Mouse (Mus musculus) heart, postnatal 14 days (tissue): Measurements from ENCODE around the gene Crebrf. TPM values are rescaled to one million over a fixed set of nuclear protein-coding genes. Genes with fewer than 3 reads are reported as not detected.

Source experiments
- DNase-seq, 2 experiments: peaks; one replicate each; pipeline ENCODE4 v3.0.0; 2021 to 2022
- intact Hi-C: fragments of 180-260 bp; cut with DNase I; formaldehyde crosslinking; loops from one replicate; pipeline ENCODE4 v1.15.1; 2025
- total RNA-seq, 2 experiments: library from RNA; stranded (reverse); gene quantifications; 2 replicates each; pipeline ENCODE4 v1.2.3; 2021

Gene Crebrf
- total RNA-seq, 2 experiments from 2014 or later = 44.5 to 49.6 TPM

- DNase-seq = no peak
- intact Hi-C loops = no loop called here
Observed at GRCm38 (mm10) chr17:26802886-26803285, 87.4 kb downstream of the Crebrf start.

- no peak for DNase-seq
- intact Hi-C loops = no loop called here
Observed at GRCm38 (mm10) chr17:26812607-26813006, 97.2 kb downstream of the Crebrf start.

DNA sequence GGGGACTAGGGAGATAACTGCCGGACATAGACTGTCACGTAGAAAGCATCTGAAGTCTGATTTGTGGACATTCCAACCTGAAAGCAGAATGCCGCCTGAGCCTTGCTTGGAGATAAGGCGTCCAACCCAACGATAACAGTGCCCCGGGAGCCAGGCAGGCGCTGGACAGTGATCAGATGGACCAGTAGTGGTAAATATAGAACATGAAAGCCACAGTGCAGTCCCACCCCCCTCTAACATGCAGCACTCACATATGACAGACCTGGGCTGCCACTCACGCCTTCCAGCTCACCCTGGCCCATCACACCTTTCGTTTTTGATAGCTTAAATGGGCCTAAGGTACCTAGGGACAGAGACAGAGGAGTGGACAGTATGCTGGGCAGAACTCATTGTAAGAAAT, 98.0 kb downstream of the Crebrf start:
- intact Hi-C loops = no loop called here
- DNase-seq = no peak

- intact Hi-C loops = no loop called here
Observed at GRCm38 (mm10) chr17:26816810-26817209, 101.4 kb downstream of the Crebrf start.

GRCm38 (mm10) chr17:26817776-26818175, 102.3 kb downstream of the Crebrf start:
- intact Hi-C loops = no loop called here
- no peak for DNase-seq

More at GRCm38 (mm10) chr17:26816810-26817209, 101.4 kb downstream of the Crebrf start:
- no peak for DNase-seq

DNA sequence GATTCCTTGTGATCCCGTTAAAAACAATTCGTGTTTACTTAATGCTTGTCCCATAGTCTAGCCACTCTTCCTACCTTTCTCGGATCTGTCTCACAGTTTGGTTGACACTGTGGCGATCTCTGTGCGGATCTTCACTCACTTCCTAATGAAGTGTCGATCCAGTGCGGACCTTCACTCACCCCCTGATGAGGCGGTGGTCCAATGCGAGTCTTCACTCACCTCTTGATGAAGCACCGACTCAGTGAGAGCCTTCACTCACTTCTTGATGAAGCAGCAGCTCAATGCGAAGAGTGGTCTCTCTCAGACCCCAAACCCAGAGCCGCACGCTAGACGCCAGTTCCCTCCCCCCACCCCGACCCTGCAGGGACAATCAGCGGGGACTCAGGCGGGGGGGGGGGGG, 110.7 kb downstream of the Crebrf start:
- intact Hi-C loops = no loop called here
- DNase-seq = no peak

Other genes with a start within 250 kb of the Crebrf start
- 10 to 100 TPM; 51.1 to 59.5 TPM for gene Ergic1, start 154.2 kb upstream of the Crebrf start, total RNA-seq
- 10 to 100 TPM; 91.2 to 99.6 TPM for gene Dusp1, start 153.5 kb upstream of the Crebrf start, total RNA-seq
- 10 to 100 TPM; 68.1 to 71.3 TPM for gene Atp6v0e, start 52.4 kb upstream of the Crebrf start, total RNA-seq
- 10 to 100 TPM; 27.0 to 32.0 TPM for gene Bnip1, start 65.4 kb downstream of the Crebrf start, total RNA-seq
- 10 to 100 TPM; 78.9 to 80.4 TPM for gene Nkx2-5, start 129.4 kb downstream of the Crebrf start, total RNA-seq
- gene Kifc5b, start 201.4 kb downstream of the Crebrf start, total RNA-seq = 1 to 10 TPM; 1.3 to 2.6 TPM
- gene Phf1, start 217.4 kb downstream of the Crebrf start, total RNA-seq = 10 to 100 TPM in 1 of 2 experiments, 1 to 10 TPM in 1; 10.0 to 10.6 TPM
- gene Cuta, start 223.9 kb downstream of the Crebrf start, total RNA-seq = 10 to 100 TPM; 91.1 to 91.8 TPM
- gene Syngap1, start 225.6 kb downstream of the Crebrf start, total RNA-seq = 1 to 10 TPM; 7.3 to 7.7 TPM